Mouse (Mus musculus) lung, postnatal 36 days (tissue): ENCODE data around the gene Vmn1r85.

Experiments
- DNase-seq: peaks from one replicate; pipeline ENCODE4 v3.0.0; 2022; ENCODE audit warnings: mixed read lengths

Vmn1r85 gene

GRCm38 (mm10) chr7:13037901-13038555 is 56.9 kb downstream of the Vmn1r85 start, which contains the start of gene Ube2m:
Gene Ube2m, minus strand, starts transcription at chr7:13038275.
- peak; percentile 99 for DNase-seq

GRCm38 (mm10) chr7:13037366-13037765 is 57.6 kb downstream of the Vmn1r85 start:
- no peak for DNase-seq

DNA sequence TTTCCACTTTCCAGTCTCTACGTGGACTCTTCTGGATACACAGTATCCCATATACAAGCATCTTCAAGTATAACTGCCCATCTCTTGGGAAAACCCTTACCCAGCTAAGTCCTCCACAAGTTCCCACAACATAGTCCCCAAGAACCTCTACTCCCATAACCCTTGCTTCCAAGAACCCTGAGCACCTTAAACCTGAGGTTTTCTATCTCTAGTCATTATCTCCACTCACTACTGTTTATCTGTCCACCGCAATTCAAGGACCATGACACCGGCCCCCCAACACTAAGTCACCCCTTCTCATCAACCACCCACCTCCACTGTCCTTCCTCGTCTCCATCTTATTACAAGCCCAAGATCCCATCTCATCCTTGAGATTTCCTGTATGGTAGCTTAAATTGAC is 58.2 kb downstream of the Vmn1r85 start:
- no peak for DNase-seq

DNA sequence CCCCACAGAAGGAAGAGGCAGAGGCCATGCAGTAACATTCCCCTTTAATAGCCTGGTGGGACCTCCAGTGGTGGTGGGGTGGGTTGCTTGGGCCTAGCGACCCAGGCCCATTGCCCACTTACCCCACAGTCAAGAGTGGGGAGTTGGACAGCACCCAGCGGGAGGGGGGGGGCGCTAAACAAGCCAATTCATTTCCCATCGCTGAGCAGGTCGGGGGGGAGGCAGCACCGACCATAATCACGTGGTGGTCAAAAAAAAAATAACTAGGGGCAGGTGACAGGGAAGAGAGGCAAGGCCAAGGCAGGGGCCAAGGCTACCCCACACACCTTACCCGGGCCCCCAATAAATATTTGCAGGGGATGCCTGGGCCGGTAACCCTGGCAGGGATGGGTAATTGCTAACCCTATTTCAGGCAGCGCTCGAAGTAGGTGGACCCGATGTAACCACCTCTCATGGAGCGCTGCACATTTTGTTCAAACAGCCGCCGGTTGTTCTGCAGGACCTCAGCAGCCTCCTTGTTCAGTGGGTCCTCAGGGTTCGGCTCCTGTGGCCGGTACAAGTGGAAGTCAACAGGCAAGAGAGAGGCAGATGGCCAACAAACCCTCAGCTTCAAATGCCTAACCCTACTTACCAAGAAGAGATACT is 59.6 kb downstream of the Vmn1r85 start:
- DNase-seq: no peak

DNA sequence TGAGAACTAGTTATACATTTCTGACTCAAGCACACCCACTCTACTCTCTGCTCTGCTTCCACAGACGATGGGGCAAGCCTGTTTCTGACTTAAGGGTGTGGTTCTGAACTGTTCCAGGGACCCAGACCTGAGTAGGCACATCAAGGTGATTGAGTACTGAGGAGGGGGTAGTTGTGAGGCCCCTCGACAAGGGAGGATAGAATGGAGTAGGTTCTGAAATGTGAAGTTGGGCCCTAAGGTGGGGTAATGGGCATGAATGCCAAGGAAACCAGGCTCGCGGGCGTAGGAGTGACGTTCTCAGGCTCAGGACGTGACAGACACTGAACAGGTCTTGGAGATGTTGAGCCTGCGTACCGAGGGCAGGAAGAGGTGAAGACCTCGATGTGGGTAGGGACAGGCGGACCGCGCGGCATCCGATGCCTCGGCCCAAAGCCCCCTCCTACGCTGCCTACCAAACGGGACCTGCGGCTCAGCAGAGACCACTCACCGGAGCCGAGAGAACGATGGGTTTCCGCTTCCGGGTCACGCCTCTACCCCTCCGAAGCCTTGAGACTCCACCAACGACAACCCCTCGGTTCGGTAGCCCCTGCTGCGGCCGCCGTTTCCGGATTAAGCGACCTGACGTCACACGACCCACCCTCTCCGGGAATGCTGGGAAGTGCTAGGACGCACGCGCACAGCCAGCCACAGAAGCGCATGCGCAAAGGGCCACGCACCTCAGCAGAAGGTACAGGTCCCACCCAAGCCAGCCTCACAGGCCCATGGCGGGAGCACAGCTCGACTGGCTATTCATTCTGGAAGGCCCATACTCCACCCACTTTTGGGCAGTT is 60.6 kb downstream of the Vmn1r85 start, which contains the start of gene Chmp2a:
Chmp2a (minus strand) TSS at position 660 of the 830 bp plus-strand sequence.
- DNase-seq: peak; percentile 98

- no peak for DNase-seq
Measured at GRCm38 (mm10) chr7:13033451-13034147, 61.4 kb downstream of the Vmn1r85 start.
